Mouse (Mus musculus) embryonic fibroblast, embryonic 13.5 days (primary cell): ENCODE measurements around the gene Arid3b. TPM values are rescaled to one million over a fixed set of nuclear protein-coding genes. Genes with fewer than 3 reads are reported as not detected.

Experiments used
- H3K27ac ChIP-seq: 2 replicates; pipeline ENCODE4 v1.5.1; 2012; ENCODE audit warnings: low read length, control low read depth, inconsistent platforms; ENCODE audit not compliant: insufficient read depth
- H3K4me1 ChIP-seq: 2 replicates; pipeline ENCODE4 v1.6.1; 2011; ENCODE audit warnings: low read length; ENCODE audit not compliant: control insufficient read depth, insufficient read depth
- H3K4me3 ChIP-seq: 2 replicates; pipeline ENCODE4 v1.5.1; 2011; ENCODE audit warnings: mild to moderate bottlenecking, control low read depth, low read length; ENCODE audit not compliant: insufficient read depth
- CTCF ChIP-seq: IDR thresholded peaks from 2 replicates; pipeline ENCODE4 v1.5.1; 2011; ENCODE audit warnings: mild to moderate bottlenecking, control low read depth, low read length, moderate library complexity, borderline replicate concordance; ENCODE audit not compliant: insufficient read depth
- POLR2A ChIP-seq: IDR thresholded peaks from 2 replicates; pipeline ENCODE4 v1.6.1; 2011; ENCODE audit warnings: low read depth, mild to moderate bottlenecking, control low read depth, low read length, moderate library complexity
- polyA plus RNA-seq: library from polyadenylated mRNA; stranded (reverse); fragments of >200 nt; gene quantifications from 2 replicates; pipeline ENCODE4 v1.2.4, GENCODE M21; 2011; ENCODE audit warnings: low read depth; ENCODE audit not compliant: missing spikeins, insufficient read length

Arid3b gene
- polyA plus RNA-seq, 1 experiment: 4.5 TPM

- no peaks in the 10 kb centered on the region; the same call in 1 of the 2 replicates for H3K4me1 ChIP-seq
- H3K4me3 ChIP-seq: no peak overlapping the region
- no peak overlapping the region for H3K27ac ChIP-seq
- TF ChIP-seq CTCF (no peak), POLR2A (no peak)
Measured at GRCm38 (mm10) chr9:57814014-57814413, 22.6 kb downstream of the Arid3b start.

- H3K27ac ChIP-seq: no peak overlapping the region
- TF ChIP-seq POLR2A (no peak), CTCF (no peak)
- H3K4me1 ChIP-seq: no peaks in the 10 kb centered on the region; the same call in 1 of the 2 replicates
- no peak overlapping the region for H3K4me3 ChIP-seq
Measured at GRCm38 (mm10) chr9:57811793-57812733, 24.5 kb downstream of the Arid3b start.

- H3K27ac ChIP-seq: no peak overlapping the region
- no peak overlapping the region for H3K4me3 ChIP-seq
- TF ChIP-seq POLR2A: no peak
- no peak for TF ChIP-seq CTCF
- peaks cover 5% of the 10 kb centered on the region; the same call in 1 of the 2 replicates for H3K4me1 ChIP-seq
Measured at GRCm38 (mm10) chr9:57810691-57811090, 25.9 kb downstream of the Arid3b start.

GRCm38 (mm10) chr9:57808771-57809310 lies 27.8 kb downstream of the Arid3b start:
- Histone ChIP-seq H3K27ac (no peak overlapping the region), H3K4me1 (peaks cover 8% of the 10 kb centered on the region), H3K4me3 (no peak overlapping the region)
- TF ChIP-seq CTCF (no peak), POLR2A (no peak)

- TF ChIP-seq POLR2A (no peak), CTCF (no peak)
- Histone ChIP-seq H3K4me3 (no peak overlapping the region), H3K27ac (no peak overlapping the region), H3K4me1 (peaks cover 8% of the 10 kb centered on the region)
Measured at GRCm38 (mm10) chr9:57807174-57807651, 29.4 kb downstream of the Arid3b start.

GRCm38 (mm10) chr9:57806066-57806481 lies 30.5 kb downstream of the Arid3b start:
- Histone ChIP-seq H3K27ac (0 out of 2 replicates have a peak overlapping the region, but pooled peaks have one; percentile 1), H3K4me3 (no peak overlapping the region), H3K4me1 (peaks cover 8% of the 10 kb centered on the region)
- no peak for TF ChIP-seq CTCF
- no peak for TF ChIP-seq POLR2A

- H3K4me1 ChIP-seq: peaks cover 8% of the 10 kb centered on the region
- TF ChIP-seq POLR2A (no peak), CTCF (no peak)
- H3K27ac ChIP-seq: peak overlapping the region; percentile 79; the same call in 1 of the 2 replicates
- no peak overlapping the region for H3K4me3 ChIP-seq
Measured at GRCm38 (mm10) chr9:57805087-57805737, 31.4 kb downstream of the Arid3b start.

GRCm38 (mm10) chr9:57803839-57804238 lies 32.8 kb downstream of the Arid3b start:
- no peak overlapping the region for H3K27ac ChIP-seq
- H3K4me3 ChIP-seq: no peak overlapping the region
- H3K4me1 ChIP-seq: peaks cover 8% of the 10 kb centered on the region
- no peak for TF ChIP-seq POLR2A
- no peak for TF ChIP-seq CTCF

GRCm38 (mm10) chr9:57803047-57803446 lies 33.5 kb downstream of the Arid3b start:
- H3K27ac ChIP-seq: no peak overlapping the region
- H3K4me1 ChIP-seq: peaks cover 8% of the 10 kb centered on the region
- H3K4me3 ChIP-seq: no peak overlapping the region
- TF ChIP-seq CTCF (no peak), POLR2A (no peak)

- TF ChIP-seq POLR2A: no peak
- Histone ChIP-seq H3K4me1 (peaks cover 3% of the 10 kb centered on the region), H3K27ac (no peak overlapping the region), H3K4me3 (no peak overlapping the region)
Measured at GRCm38 (mm10) chr9:57800325-57800975, 36.1 kb downstream of the Arid3b start.
